Comparison of ENCODE assay signal across 22 mouse cellular contexts in genomic region chr7:57365134-57366012, GRCm38 (mm10). TPM values are rescaled to one million over a fixed set of nuclear protein-coding genes. Genes with fewer than 3 reads are reported as not detected.
"Had no signal": no experiment of that assay in that cellular context is flagged by ENCODE, and none has a peak within 500 bp of the region (broad histone marks: within the 10 kb centered on the region; RNA-seq: fewer than 3 reads in every experiment).

No protein-coding gene starts in this region.

- H3K27ac ChIP-seq: liver, embryonic 15.5 days; lung, embryonic 15.5 days; macrophage; midbrain, embryonic 10.5 days; midbrain, embryonic 12.5 days; neural tube, embryonic 13.5 days; neural tube, embryonic 15.5 days; stomach, embryonic 15.5 days; stomach, postnatal 0 days had no signal

- H3K9ac ChIP-seq: liver, embryonic 15.5 days; liver, postnatal 0 days; lung, embryonic 15.5 days; midbrain, embryonic 12.5 days; neural tube, embryonic 13.5 days; neural tube, embryonic 15.5 days; stomach, embryonic 15.5 days had no signal

- H3K4me1 ChIP-seq: liver, embryonic 15.5 days; lung, embryonic 15.5 days; midbrain, embryonic 10.5 days; midbrain, embryonic 12.5 days; neural tube, embryonic 13.5 days; neural tube, embryonic 15.5 days; stomach, embryonic 15.5 days had no signal

- H3K27me3 ChIP-seq: liver, embryonic 15.5 days; lung, embryonic 15.5 days; midbrain, embryonic 12.5 days; neural tube, embryonic 13.5 days; neural tube, embryonic 15.5 days; stomach, embryonic 15.5 days had no signal

- H3K36me3 ChIP-seq: liver, embryonic 15.5 days; lung, embryonic 15.5 days; midbrain, embryonic 10.5 days; midbrain, embryonic 12.5 days; neural tube, embryonic 13.5 days; neural tube, embryonic 15.5 days; stomach, embryonic 15.5 days had no signal

- H3K4me2 ChIP-seq: liver, embryonic 15.5 days; lung, embryonic 15.5 days; midbrain, embryonic 12.5 days; neural tube, embryonic 13.5 days; neural tube, embryonic 15.5 days; stomach, embryonic 15.5 days had no signal

- H3K9me3 ChIP-seq: lung, embryonic 15.5 days; midbrain, embryonic 10.5 days; midbrain, embryonic 12.5 days; neural tube, embryonic 13.5 days; neural tube, embryonic 15.5 days; stomach, embryonic 15.5 days had no signal

- DNase-seq: liver, postnatal 0 days; lung, adult 2 months; lung, postnatal 36 days; midbrain, embryonic 14.5 days; right cerebral cortex, postnatal 14 days; thymus, adult 2 months; thymus, postnatal 25 days had no signal

- H3K4me3 ChIP-seq: liver, embryonic 15.5 days; lung, embryonic 15.5 days; midbrain, embryonic 10.5 days; midbrain, embryonic 12.5 days; myocyte; neural tube, embryonic 13.5 days; neural tube, embryonic 15.5 days; stomach, embryonic 15.5 days had no signal

- ATAC-seq: liver, postnatal 0 days; lung, postnatal 0 days; midbrain, embryonic 16.5 days had no signal

RNA-seq across cellular contexts. Expression of gene Gabrg3, which starts 21.6 kb away (rescaled TPM):
- total RNA-seq: megakaryocyte, adult 5-6 weeks; megakaryocyte-erythroid progenitor cell, adult 5-6 weeks had no signal
- polyA plus RNA-seq: liver, postnatal 0 days; lung, adult 2 months; macrophage; myocyte; spleen, adult 2 months had no signal

RNA-seq across cellular contexts. Expression of gene Gabrb3, which starts 54.1 kb away (rescaled TPM):
- total RNA-seq: megakaryocyte, adult 5-6 weeks; megakaryocyte-erythroid progenitor cell, adult 5-6 weeks had no signal
- polyA plus RNA-seq: liver, postnatal 0 days; macrophage; myocyte; spleen, adult 2 months had no signal
